Mouse (Mus musculus): Measurements from ENCODE around the gene Gm17304. TPM values are rescaled to one million over a fixed set of nuclear protein-coding genes. Genes with fewer than 3 reads are reported as not detected.

The Gm17304 gene
- polyA plus RNA-seq, 1 experiment from 2014 or later, result not detected

DNA sequence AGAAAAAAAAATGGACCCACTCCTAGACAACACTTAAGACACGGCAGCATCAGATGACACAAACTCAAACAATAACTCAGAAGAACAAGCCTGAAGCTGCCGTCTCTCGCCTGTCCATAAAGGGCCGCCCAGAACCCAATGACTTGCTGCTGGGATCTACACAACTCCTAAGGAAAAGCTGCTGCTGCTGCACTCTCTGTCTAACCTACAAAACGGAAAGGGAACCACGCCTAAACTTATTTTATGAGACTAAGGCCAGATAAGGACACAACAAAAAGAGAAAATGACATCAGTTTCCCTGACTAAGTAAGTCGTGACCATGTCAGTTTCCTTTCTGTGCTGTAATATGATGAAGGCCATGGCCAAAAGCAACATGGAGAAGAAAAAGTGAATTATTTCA is 5.7 kb downstream of the Gm17304 start:
- Histone ChIP-seq H3K36me3 (ENCODE audit: insufficient read depth, low read length) (peaks cover 14% of the 10 kb centered on the region), H3K27me3 (ENCODE audit: insufficient read depth, low read length) (no peaks in the 10 kb centered on the region), H3K9me3 (ENCODE audit: low read length) (no peaks in the 10 kb centered on the region), H3K4me1 (ENCODE audit: insufficient read depth, low read length) (no peaks in the 10 kb centered on the region), H3K9ac (replicated peaks; ENCODE audit: low read length) (no peak overlapping the region), H3K27ac (ENCODE audit: low read length) (no peak overlapping the region), H3K4me3 (ENCODE audit: low read length) (no peak overlapping the region), H3K4me2 (replicated peaks; ENCODE audit: low read depth, low read length) (no peak overlapping the region)
- no peak for ATAC-seq (ENCODE audit: low FRiP score, low TSS enrichment)
- 76% methylated on average over 7 of the region's 7 CpGs for WGBS

DNA sequence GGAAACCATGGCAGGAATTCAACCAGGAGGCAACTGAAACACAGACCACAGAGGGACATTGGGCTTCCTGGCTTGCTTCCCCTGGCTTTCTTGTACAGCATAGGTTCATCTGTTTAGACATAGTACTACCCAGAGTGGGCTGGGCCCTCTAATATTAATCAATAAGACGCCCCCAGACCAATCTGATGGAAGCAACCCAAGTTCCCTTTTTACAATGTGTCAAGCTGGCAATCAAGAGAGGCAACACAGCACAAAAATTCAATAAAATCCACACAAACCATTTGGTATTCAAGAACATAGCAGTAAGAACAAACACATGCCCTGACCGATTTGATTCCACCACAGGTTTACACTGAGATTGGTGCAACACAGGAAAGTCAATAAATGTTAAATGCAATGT is 6.1 kb downstream of the Gm17304 start:
- H3K4me1 ChIP-seq (ENCODE audit: insufficient read depth, low read length), result no peaks in the 10 kb centered on the region
- no peak overlapping the region for H3K4me2 ChIP-seq (replicated peaks; ENCODE audit: low read depth, low read length)
- H3K9ac ChIP-seq (replicated peaks; ENCODE audit: low read length), result no peak overlapping the region
- peaks cover 14% of the 10 kb centered on the region for H3K36me3 ChIP-seq (ENCODE audit: insufficient read depth, low read length)
- no peak for ATAC-seq (ENCODE audit: low FRiP score, low TSS enrichment)
- WGBS, result 92% methylated on average over 2 of the region's 2 CpGs
- no peaks in the 10 kb centered on the region for H3K27me3 ChIP-seq (ENCODE audit: insufficient read depth, low read length)
- no peak overlapping the region for H3K4me3 ChIP-seq (ENCODE audit: low read length)
- no peak overlapping the region for H3K27ac ChIP-seq (ENCODE audit: low read length)
- no peaks in the 10 kb centered on the region for H3K9me3 ChIP-seq (ENCODE audit: low read length)

- Histone ChIP-seq H3K27ac (ENCODE audit: low read length) (no peak overlapping the region), H3K9ac (replicated peaks; ENCODE audit: low read length) (no peak overlapping the region), H3K27me3 (ENCODE audit: insufficient read depth, low read length) (no peaks in the 10 kb centered on the region), H3K36me3 (ENCODE audit: insufficient read depth, low read length) (peaks cover 14% of the 10 kb centered on the region; the same call in 1 of the 2 replicates), H3K4me2 (replicated peaks; ENCODE audit: low read depth, low read length) (no peak overlapping the region), H3K4me3 (ENCODE audit: low read length) (no peak overlapping the region), H3K9me3 (ENCODE audit: low read length) (no peaks in the 10 kb centered on the region), H3K4me1 (ENCODE audit: insufficient read depth, low read length) (no peaks in the 10 kb centered on the region)
- no peak for ATAC-seq (ENCODE audit: low FRiP score, low TSS enrichment)
- WGBS, result 92% methylated on average over 6 of the region's 6 CpGs
Measured at GRCm38 (mm10) chr5:106620446-106620845, 11.5 kb downstream of the Gm17304 start.

DNA sequence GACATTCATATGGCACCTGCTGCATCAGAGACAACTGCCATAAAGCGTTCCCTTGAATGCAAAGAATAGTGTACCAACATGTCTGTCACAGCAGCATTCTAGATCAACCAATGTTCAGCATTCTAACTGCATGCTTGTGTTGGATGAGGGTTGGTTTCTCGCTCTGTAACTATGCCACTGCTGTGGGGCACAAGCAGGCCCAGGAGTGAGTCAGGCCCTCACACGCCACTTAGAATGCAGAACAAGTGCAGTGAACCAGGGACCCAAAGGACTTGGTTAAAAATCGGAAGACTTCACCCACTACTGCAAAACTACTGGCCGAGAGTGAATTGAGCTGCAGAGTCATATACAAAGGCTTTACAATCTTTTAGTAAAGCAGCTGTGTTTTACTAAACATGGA is 13.3 kb downstream of the Gm17304 start:
- Histone ChIP-seq H3K27me3 (ENCODE audit: insufficient read depth, low read length) (no peaks in the 10 kb centered on the region), H3K4me1 (ENCODE audit: insufficient read depth, low read length) (no peaks in the 10 kb centered on the region), H3K27ac (ENCODE audit: low read length) (no peak overlapping the region), H3K36me3 (ENCODE audit: insufficient read depth, low read length) (peaks cover 20% of the 10 kb centered on the region), H3K4me2 (replicated peaks; ENCODE audit: low read depth, low read length) (no peak overlapping the region), H3K9ac (replicated peaks; ENCODE audit: low read length) (no peak overlapping the region), H3K4me3 (ENCODE audit: low read length) (no peak overlapping the region), H3K9me3 (ENCODE audit: low read length) (no peaks in the 10 kb centered on the region)
- ATAC-seq (ENCODE audit: low FRiP score, low TSS enrichment), result no peak
- WGBS, result 87% methylated on average over 5 of the region's 5 CpGs

GRCm38 (mm10) chr5:106623337-106623736 is 14.4 kb downstream of the Gm17304 start:
- H3K36me3 ChIP-seq (ENCODE audit: insufficient read depth, low read length), result peaks cover 19% of the 10 kb centered on the region
- ATAC-seq (ENCODE audit: low FRiP score, low TSS enrichment), result no peak
- no peak overlapping the region for H3K9ac ChIP-seq (replicated peaks; ENCODE audit: low read length)
- no peak overlapping the region for H3K4me3 ChIP-seq (ENCODE audit: low read length)
- H3K9me3 ChIP-seq (ENCODE audit: low read length), result no peaks in the 10 kb centered on the region
- H3K27ac ChIP-seq (ENCODE audit: low read length), result no peak overlapping the region
- no peaks in the 10 kb centered on the region for H3K27me3 ChIP-seq (ENCODE audit: insufficient read depth, low read length)
- 92% methylated on average over 4 of the region's 4 CpGs for WGBS
- H3K4me1 ChIP-seq (ENCODE audit: insufficient read depth, low read length), result peaks cover 4% of the 10 kb centered on the region; the same call in 1 of the 2 replicates
- H3K4me2 ChIP-seq (replicated peaks; ENCODE audit: low read depth, low read length), result no peak overlapping the region

GRCm38 (mm10) chr5:106628369-106629149 is 19.7 kb downstream of the Gm17304 start:
- H3K27me3 ChIP-seq (ENCODE audit: insufficient read depth, low read length), result no peaks in the 10 kb centered on the region
- no peak overlapping the region for H3K9ac ChIP-seq (replicated peaks; ENCODE audit: low read length)
- peaks cover 12% of the 10 kb centered on the region for H3K4me1 ChIP-seq (ENCODE audit: insufficient read depth, low read length)
- H3K4me3 ChIP-seq (ENCODE audit: low read length), result no peak overlapping the region
- no peak overlapping the region for H3K27ac ChIP-seq (ENCODE audit: low read length)
- H3K36me3 ChIP-seq (ENCODE audit: insufficient read depth, low read length), result peaks cover 5% of the 10 kb centered on the region; the same call in 1 of the 2 replicates
- no peak overlapping the region for H3K4me2 ChIP-seq (replicated peaks; ENCODE audit: low read depth, low read length)
- ATAC-seq (ENCODE audit: low FRiP score, low TSS enrichment), result peak; percentile 59; the same call in 1 of the 2 replicates
- WGBS, result 42% methylated on average over 8 of the region's 8 CpGs
- H3K9me3 ChIP-seq (ENCODE audit: low read length), result no peaks in the 10 kb centered on the region

- Histone ChIP-seq H3K9ac (replicated peaks; ENCODE audit: low read length) (no peak overlapping the region), H3K4me1 (ENCODE audit: insufficient read depth, low read length) (no peaks in the 10 kb centered on the region), H3K9me3 (ENCODE audit: low read length) (no peaks in the 10 kb centered on the region), H3K36me3 (ENCODE audit: insufficient read depth, low read length) (peaks cover 37% of the 10 kb centered on the region), H3K4me3 (ENCODE audit: low read length) (no peak overlapping the region), H3K27me3 (ENCODE audit: insufficient read depth, low read length) (no peaks in the 10 kb centered on the region), H3K27ac (ENCODE audit: low read length) (no peak overlapping the region), H3K4me2 (replicated peaks; ENCODE audit: low read depth, low read length) (no peak overlapping the region)
- 91% methylated on average over 13 of the region's 13 CpGs for WGBS
- ATAC-seq (ENCODE audit: low FRiP score, low TSS enrichment), result no peak
Measured at GRCm38 (mm10) chr5:106636423-106636946, 27.6 kb downstream of the Gm17304 start.

GRCm38 (mm10) chr5:106639627-106640026 is 30.7 kb downstream of the Gm17304 start:
- Histone ChIP-seq H3K4me2 (replicated peaks; ENCODE audit: low read depth, low read length) (no peak overlapping the region), H3K27me3 (ENCODE audit: insufficient read depth, low read length) (no peaks in the 10 kb centered on the region), H3K9ac (replicated peaks; ENCODE audit: low read length) (no peak overlapping the region), H3K4me1 (ENCODE audit: insufficient read depth, low read length) (no peaks in the 10 kb centered on the region), H3K27ac (ENCODE audit: low read length) (no peak overlapping the region), H3K4me3 (ENCODE audit: low read length) (no peak overlapping the region), H3K36me3 (ENCODE audit: insufficient read depth, low read length) (peaks cover 31% of the 10 kb centered on the region), H3K9me3 (ENCODE audit: low read length) (no peaks in the 10 kb centered on the region)
- no peak for ATAC-seq (ENCODE audit: low FRiP score, low TSS enrichment)
- 97% methylated on average over 2 of the region's 2 CpGs for WGBS

GRCm38 (mm10) chr5:106640235-106640809 is 31.4 kb downstream of the Gm17304 start:
- 82% methylated on average over 5 of the region's 5 CpGs for WGBS

DNA sequence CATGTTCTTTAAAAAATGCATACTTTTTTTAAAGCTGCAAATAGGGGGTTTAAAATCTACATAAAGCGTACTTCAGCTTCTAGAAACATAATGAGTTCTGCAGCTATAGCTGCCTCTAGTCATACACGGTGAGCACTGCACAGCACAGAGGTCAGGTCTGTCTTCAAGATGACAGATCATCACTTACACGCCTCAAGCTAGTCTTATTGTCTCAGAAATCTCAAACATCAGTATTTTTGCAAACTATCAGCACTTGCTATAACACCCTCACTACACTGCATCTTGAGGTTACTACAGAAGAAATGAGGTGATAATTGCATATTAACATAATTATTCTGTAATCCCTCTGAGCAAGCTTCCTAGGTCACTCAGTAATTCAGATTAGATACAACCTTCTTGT is 33.0 kb downstream of the Gm17304 start:
- peaks cover 15% of the 10 kb centered on the region for H3K36me3 ChIP-seq (ENCODE audit: insufficient read depth, low read length)
- H3K4me2 ChIP-seq (replicated peaks; ENCODE audit: low read depth, low read length), result no peak overlapping the region
- H3K9ac ChIP-seq (replicated peaks; ENCODE audit: low read length), result no peak overlapping the region
- H3K27me3 ChIP-seq (ENCODE audit: insufficient read depth, low read length), result no peaks in the 10 kb centered on the region
- 84% methylated on average over 3 of the region's 3 CpGs for WGBS
- H3K4me3 ChIP-seq (ENCODE audit: low read length), result no peak overlapping the region
- no peaks in the 10 kb centered on the region for H3K9me3 ChIP-seq (ENCODE audit: low read length)
- H3K4me1 ChIP-seq (ENCODE audit: insufficient read depth, low read length), result no peaks in the 10 kb centered on the region
- no peak for ATAC-seq (ENCODE audit: low FRiP score, low TSS enrichment)
- no peak overlapping the region for H3K27ac ChIP-seq (ENCODE audit: low read length)

More at GRCm38 (mm10) chr5:106640235-106640809, 31.4 kb downstream of the Gm17304 start:
- no peak overlapping the region for H3K4me2 ChIP-seq (replicated peaks; ENCODE audit: low read depth, low read length)
- H3K36me3 ChIP-seq (ENCODE audit: insufficient read depth, low read length), result peaks cover 27% of the 10 kb centered on the region
- H3K4me3 ChIP-seq (ENCODE audit: low read length), result no peak overlapping the region
- no peak overlapping the region for H3K9ac ChIP-seq (replicated peaks; ENCODE audit: low read length)
- H3K27ac ChIP-seq (ENCODE audit: low read length), result no peak overlapping the region
- no peaks in the 10 kb centered on the region for H3K4me1 ChIP-seq (ENCODE audit: insufficient read depth, low read length)
- no peaks in the 10 kb centered on the region for H3K9me3 ChIP-seq (ENCODE audit: low read length)
- no peaks in the 10 kb centered on the region for H3K27me3 ChIP-seq (ENCODE audit: insufficient read depth, low read length)
- ATAC-seq (ENCODE audit: low FRiP score, low TSS enrichment), result no peak
